Mouse (Mus musculus): ENCODE data around the gene Cntln. TPM values are rescaled to one million over a fixed set of nuclear protein-coding genes. Genes with fewer than 3 reads are reported as not detected.
A peak's percentile ranks its signal among the peaks of the same experiment; 100 is the strongest.

The Cntln gene
- 11.1 and 11.3 TPM in 2 replicates for polyA plus RNA-seq (2014; fragmentation: Nextera tagmentation; extraction: Ambion mirVana)

DNA sequence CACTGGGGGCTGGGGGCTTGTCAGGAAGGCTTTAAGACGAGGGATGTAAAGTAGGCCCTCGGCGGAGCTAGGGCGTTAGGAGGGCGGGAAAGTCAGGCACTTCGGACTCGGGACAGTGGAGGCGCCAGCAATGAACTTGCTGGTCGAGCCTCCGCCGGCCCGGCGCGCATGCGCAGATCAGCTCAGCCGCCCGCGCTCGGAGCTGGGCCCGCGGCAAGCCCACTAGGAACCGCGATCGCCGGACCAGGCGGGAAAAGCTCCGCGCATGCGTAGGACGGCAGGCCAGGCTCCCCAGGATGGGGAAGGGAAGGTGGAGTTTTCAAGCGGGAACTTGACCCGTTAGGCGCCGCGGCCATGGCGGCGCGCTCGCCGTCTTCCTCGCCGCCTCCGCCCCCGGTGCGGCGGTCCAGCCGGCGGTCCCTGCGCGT, at the start of gene Cntln:
Cntln (plus strand) TSS at position 199 of the 428 bp plus-strand sequence.
- Histone ChIP-seq H3K27ac (ENCODE audit: low read depth, low read length) (peak within 1 kb of the TSS; percentile 70), H3K9ac (ENCODE audit: low read length) (peak within 1 kb of the TSS; percentile 94), H3K9me3 (ENCODE audit: control insufficient read depth, low read length) (no peaks in the 10 kb centered on the region; the same call in 1 of the 2 replicates), H3K36me3 (ENCODE audit: control insufficient read depth, insufficient read depth, low read length) (no peaks in the 10 kb centered on the region), H3K27me3 (ENCODE audit: control insufficient read depth, insufficient read depth, low read length) (no peaks in the 10 kb centered on the region), H3K4me1 (replicated peaks; ENCODE audit: control insufficient read depth, insufficient read depth, low read length) (peaks cover 2% of the 10 kb centered on the region; the same call in 1 of the 2 replicates), H3K4me3 (ENCODE audit: low read depth, low read length) (peak within 1 kb of the TSS; percentile 66), H3K4me2 (ENCODE audit: low read depth, low read length, severe bottlenecking) (peak within 1 kb of the TSS; percentile 88)
- DNase-seq (ENCODE audit: low spot score) (peak; percentile 96), ATAC-seq (replicated peaks; ENCODE audit: low FRiP score) (peak; percentile 98)
- WGBS = 0% methylated on average over 42 of the region's 50 CpGs

DNA sequence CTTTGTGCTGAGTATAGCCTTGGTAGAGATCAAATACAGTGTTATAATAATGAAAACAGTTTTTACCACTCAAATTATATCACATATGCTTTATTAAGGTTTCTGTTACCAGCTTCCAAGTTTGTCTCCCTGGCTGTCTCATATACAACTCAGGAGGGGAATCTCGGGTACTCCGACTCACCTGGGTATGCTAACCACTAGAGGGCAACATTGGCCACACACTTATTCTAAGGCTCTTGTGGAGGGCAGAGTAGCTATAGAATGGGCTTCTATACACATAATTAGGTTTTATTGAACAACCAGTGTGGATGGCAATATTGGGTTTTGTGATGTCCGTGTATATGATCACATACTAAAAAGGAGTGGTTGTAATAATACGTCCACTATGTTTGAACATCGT, 47.1 kb upstream of the Cntln start:
- Histone ChIP-seq H3K9me3 (ENCODE audit: control insufficient read depth, low read length) (no peaks in the 10 kb centered on the region), H3K4me1 (replicated peaks; ENCODE audit: control insufficient read depth, insufficient read depth, low read length) (no peaks in the 10 kb centered on the region), H3K4me3 (ENCODE audit: low read depth, low read length) (no peak overlapping the region), H3K27ac (ENCODE audit: low read depth, low read length) (no peak overlapping the region), H3K4me2 (ENCODE audit: low read depth, low read length, severe bottlenecking) (no peak overlapping the region), H3K36me3 (ENCODE audit: control insufficient read depth, insufficient read depth, low read length) (no peaks in the 10 kb centered on the region), H3K9ac (ENCODE audit: low read length) (no peak overlapping the region), H3K27me3 (ENCODE audit: control insufficient read depth, insufficient read depth, low read length) (no peaks in the 10 kb centered on the region)
- DNase-seq (ENCODE audit: low spot score) (no peak), ATAC-seq (replicated peaks; ENCODE audit: low FRiP score) (no peak)
- 45% methylated on average over 5 of the region's 5 CpGs for WGBS

DNA sequence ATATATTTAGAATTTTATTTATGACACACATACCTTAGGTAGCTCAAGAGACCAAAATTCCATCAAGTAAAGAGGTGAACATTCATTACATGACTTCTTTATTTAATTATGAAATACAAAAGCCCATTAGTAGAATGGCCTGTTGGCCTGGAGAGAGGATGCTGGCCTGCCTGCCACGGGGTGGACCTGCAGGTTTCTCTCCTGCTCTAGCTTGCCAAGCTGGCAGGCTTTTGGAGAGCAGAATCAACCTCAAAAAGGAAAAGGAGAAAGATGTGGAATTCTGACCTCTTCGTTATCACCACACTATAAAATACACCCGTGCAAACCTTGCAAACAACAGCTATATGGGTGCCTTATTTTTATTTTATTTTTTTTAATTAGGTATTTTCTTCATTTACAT, 45.6 kb upstream of the Cntln start:
- ATAC-seq (replicated peaks; ENCODE audit: low FRiP score) = no peak
- 86% methylated on average over 3 of the region's 3 CpGs for WGBS

DNA sequence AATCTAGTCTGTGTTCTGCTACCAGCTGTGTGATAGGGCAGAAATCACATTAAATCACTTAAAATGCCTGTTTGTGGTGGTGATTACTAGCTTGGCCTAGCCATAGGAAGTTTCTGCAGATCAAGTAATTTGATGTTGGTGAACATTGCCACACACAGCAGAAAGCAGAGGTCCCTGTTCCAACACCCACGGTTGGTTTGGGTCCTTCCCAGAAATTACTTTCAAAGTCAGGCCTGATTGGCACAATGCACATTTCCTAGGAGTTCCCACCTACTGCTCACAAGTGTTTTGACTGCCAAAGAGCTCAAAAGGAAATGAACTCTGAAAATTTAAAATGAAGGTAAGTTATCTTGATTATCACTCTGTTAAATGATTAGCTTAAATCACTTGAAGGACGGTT, 44.6 kb upstream of the Cntln start:
- Histone ChIP-seq H3K9ac (ENCODE audit: low read length) (no peak overlapping the region), H3K36me3 (ENCODE audit: control insufficient read depth, insufficient read depth, low read length) (no peaks in the 10 kb centered on the region), H3K4me3 (ENCODE audit: low read depth, low read length) (no peak overlapping the region), H3K4me1 (replicated peaks; ENCODE audit: control insufficient read depth, insufficient read depth, low read length) (no peaks in the 10 kb centered on the region), H3K4me2 (ENCODE audit: low read depth, low read length, severe bottlenecking) (no peak overlapping the region), H3K27ac (ENCODE audit: low read depth, low read length) (no peak overlapping the region), H3K27me3 (ENCODE audit: control insufficient read depth, insufficient read depth, low read length) (no peaks in the 10 kb centered on the region), H3K9me3 (ENCODE audit: control insufficient read depth, low read length) (no peaks in the 10 kb centered on the region)
- WGBS = 86% methylated on average over 2 of the region's 2 CpGs
- ATAC-seq (replicated peaks; ENCODE audit: low FRiP score) (no peak), DNase-seq (ENCODE audit: low spot score) (no peak)

More for the DNA sequence above, 45.6 kb upstream of the Cntln start:
- no peaks in the 10 kb centered on the region for H3K9me3 ChIP-seq (ENCODE audit: control insufficient read depth, low read length)
- DNase-seq (ENCODE audit: low spot score) = no peak
- H3K4me1 ChIP-seq (replicated peaks; ENCODE audit: control insufficient read depth, insufficient read depth, low read length) = no peaks in the 10 kb centered on the region
- H3K4me3 ChIP-seq (ENCODE audit: low read depth, low read length) = no peak overlapping the region
- H3K27ac ChIP-seq (ENCODE audit: low read depth, low read length) = no peak overlapping the region
- H3K27me3 ChIP-seq (ENCODE audit: control insufficient read depth, insufficient read depth, low read length) = no peaks in the 10 kb centered on the region
- no peak overlapping the region for H3K9ac ChIP-seq (ENCODE audit: low read length)
- H3K4me2 ChIP-seq (ENCODE audit: low read depth, low read length, severe bottlenecking) = no peak overlapping the region
- no peaks in the 10 kb centered on the region for H3K36me3 ChIP-seq (ENCODE audit: control insufficient read depth, insufficient read depth, low read length)

DNA sequence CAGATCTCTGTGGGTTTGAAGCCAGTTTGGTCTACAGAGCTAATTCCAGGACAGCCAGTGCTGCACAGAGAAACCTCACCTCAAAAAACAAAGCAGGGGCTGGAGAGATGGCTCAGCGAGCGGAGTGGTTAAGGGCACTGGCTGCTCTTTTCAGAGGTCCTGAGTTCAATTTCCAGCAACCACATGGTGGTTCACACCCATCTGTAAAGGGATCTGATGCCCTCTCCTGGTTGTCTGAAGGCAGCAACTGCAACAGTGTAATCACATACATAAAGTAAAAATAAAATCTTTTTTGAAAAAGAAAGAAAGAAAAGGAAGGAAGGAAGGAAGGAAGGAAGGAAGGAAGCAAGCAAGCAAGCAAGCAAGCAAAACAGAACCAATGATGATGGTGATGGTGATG, 26.5 kb upstream of the Cntln start:
- Histone ChIP-seq H3K9ac (ENCODE audit: low read length) (no peak overlapping the region), H3K27ac (ENCODE audit: low read depth, low read length) (no peak overlapping the region), H3K36me3 (ENCODE audit: control insufficient read depth, insufficient read depth, low read length) (no peaks in the 10 kb centered on the region), H3K4me1 (replicated peaks; ENCODE audit: control insufficient read depth, insufficient read depth, low read length) (no peaks in the 10 kb centered on the region), H3K27me3 (ENCODE audit: control insufficient read depth, insufficient read depth, low read length) (no peaks in the 10 kb centered on the region), H3K4me3 (ENCODE audit: low read depth, low read length) (no peak overlapping the region), H3K9me3 (ENCODE audit: control insufficient read depth, low read length) (no peaks in the 10 kb centered on the region), H3K4me2 (ENCODE audit: low read depth, low read length, severe bottlenecking) (no peak overlapping the region)
- ATAC-seq (replicated peaks; ENCODE audit: low FRiP score) (no peak), DNase-seq (ENCODE audit: low spot score) (no peak)
- 81% methylated on average over 2 of the region's 2 CpGs for WGBS

DNA sequence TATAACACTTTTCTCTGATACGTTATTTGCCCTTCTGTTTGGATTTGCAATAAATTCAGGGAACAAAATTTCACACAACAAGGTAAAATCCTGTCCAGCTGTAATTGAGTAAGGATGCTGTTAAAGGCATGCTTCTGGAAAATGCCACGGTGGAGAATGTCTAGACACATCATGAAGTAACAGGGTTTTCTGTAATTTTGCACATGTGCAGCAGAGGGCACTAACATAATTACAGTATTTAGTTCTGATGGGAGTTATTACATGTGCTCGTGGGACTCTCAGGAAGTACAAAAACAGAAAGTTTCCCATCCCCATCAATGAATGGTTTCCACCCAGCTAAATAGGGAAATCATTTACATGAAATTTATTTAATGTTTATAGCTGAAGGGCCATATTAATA, 7.8 kb upstream of the Cntln start:
- DNase-seq (ENCODE audit: low spot score) = no peak
- Histone ChIP-seq H3K27ac (ENCODE audit: low read depth, low read length) (no peak overlapping the region), H3K4me2 (ENCODE audit: low read depth, low read length, severe bottlenecking) (no peak overlapping the region), H3K27me3 (ENCODE audit: control insufficient read depth, insufficient read depth, low read length) (no peaks in the 10 kb centered on the region), H3K9ac (ENCODE audit: low read length) (no peak overlapping the region), H3K9me3 (ENCODE audit: control insufficient read depth, low read length) (no peaks in the 10 kb centered on the region), H3K4me1 (replicated peaks; ENCODE audit: control insufficient read depth, insufficient read depth, low read length) (no peaks in the 10 kb centered on the region), H3K4me3 (ENCODE audit: low read depth, low read length) (no peak overlapping the region), H3K36me3 (ENCODE audit: control insufficient read depth, insufficient read depth, low read length) (no peaks in the 10 kb centered on the region)
- peak; percentile 10; the same call in 1 of the 2 replicates for ATAC-seq (replicated peaks; ENCODE audit: low FRiP score)
- 59% methylated on average over 3 of the region's 3 CpGs for WGBS

DNA sequence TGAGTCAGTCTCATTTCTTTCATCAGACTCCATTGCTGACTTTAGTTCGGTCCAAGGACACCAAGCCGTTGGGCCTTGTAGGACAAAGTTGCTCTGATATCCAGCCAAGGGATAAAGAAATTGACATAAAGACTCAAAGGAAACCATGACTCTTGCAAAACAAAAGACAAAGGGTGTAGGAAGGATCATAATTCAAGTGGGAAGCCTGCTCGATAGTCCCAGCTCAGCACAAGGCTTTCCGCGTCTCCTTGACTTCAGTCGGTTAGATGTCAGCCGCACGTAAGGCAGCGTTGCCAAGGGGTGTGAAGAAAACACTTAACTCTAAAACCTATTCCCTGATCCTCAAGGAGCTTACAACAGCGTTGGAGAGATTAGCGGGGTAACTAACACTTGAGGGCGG, 463 bp upstream of the Cntln start:
- H3K36me3 ChIP-seq (ENCODE audit: control insufficient read depth, insufficient read depth, low read length) = no peaks in the 10 kb centered on the region
- no peak for ATAC-seq (replicated peaks; ENCODE audit: low FRiP score)
- H3K27me3 ChIP-seq (ENCODE audit: control insufficient read depth, insufficient read depth, low read length) = no peaks in the 10 kb centered on the region
- H3K9ac ChIP-seq (ENCODE audit: low read length) = peak overlapping the region; percentile 94
- H3K4me1 ChIP-seq (replicated peaks; ENCODE audit: control insufficient read depth, insufficient read depth, low read length) = peaks cover 2% of the 10 kb centered on the region; the same call in 1 of the 2 replicates
- H3K4me3 ChIP-seq (ENCODE audit: low read depth, low read length) = 0 out of 2 replicates have a peak overlapping the region, but pooled peaks have one; percentile 66
- WGBS = 66% methylated on average over 12 of the region's 12 CpGs
- no peak for DNase-seq (ENCODE audit: low spot score)
- no peak overlapping the region for H3K27ac ChIP-seq (ENCODE audit: low read depth, low read length)
- H3K9me3 ChIP-seq (ENCODE audit: control insufficient read depth, low read length) = no peaks in the 10 kb centered on the region; the same call in 1 of the 2 replicates
- peak overlapping the region; percentile 88; the same call in 1 of the 2 replicates for H3K4me2 ChIP-seq (ENCODE audit: low read depth, low read length, severe bottlenecking)

DNA sequence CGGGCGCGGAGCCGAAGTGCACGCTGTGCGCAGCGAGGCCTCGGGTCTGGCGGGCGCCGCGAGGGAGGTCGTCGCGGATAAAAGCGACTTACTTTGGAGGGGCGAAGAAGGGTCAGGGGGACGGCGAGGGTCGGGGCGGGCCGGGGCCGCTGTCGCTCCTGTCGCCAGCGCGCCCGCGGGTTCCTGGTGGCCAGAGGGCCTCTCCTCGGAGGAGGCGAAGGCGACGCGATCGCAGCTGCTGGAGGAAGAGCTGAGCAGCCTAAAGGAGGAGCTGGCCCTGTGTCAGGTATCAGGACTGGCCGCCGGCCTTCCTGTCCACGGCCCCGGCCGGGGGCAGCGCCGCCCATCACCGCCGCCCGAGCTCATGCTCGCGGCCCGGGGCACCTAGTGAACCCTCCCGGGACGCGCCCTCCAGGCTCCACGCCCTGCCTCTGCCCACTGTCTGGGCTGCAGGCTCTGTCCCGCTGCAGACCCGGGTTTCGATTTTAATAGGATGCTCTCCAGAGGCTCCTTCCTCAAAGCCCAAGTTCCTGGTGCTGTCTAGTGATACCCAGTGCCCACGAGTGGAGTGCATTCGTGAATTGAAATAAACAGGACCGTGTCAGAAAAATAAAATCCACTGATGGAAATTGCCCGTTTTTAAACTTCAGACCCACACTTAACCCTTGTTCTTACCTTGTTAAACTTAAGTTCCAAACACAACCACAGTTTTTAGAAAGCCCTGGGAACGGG, 596 bp downstream of the Cntln start:
- peak overlapping the region; percentile 88 for H3K4me2 ChIP-seq (ENCODE audit: low read depth, low read length, severe bottlenecking)
- peak overlapping the region; percentile 94 for H3K9ac ChIP-seq (ENCODE audit: low read length)
- H3K27me3 ChIP-seq (ENCODE audit: control insufficient read depth, insufficient read depth, low read length) = no peaks in the 10 kb centered on the region
- WGBS = 3% methylated on average over 60 of the region's 60 CpGs
- no peaks in the 10 kb centered on the region; the same call in 1 of the 2 replicates for H3K9me3 ChIP-seq (ENCODE audit: control insufficient read depth, low read length)
- peak overlapping the region; percentile 66 for H3K4me3 ChIP-seq (ENCODE audit: low read depth, low read length)
- no peaks in the 10 kb centered on the region for H3K36me3 ChIP-seq (ENCODE audit: control insufficient read depth, insufficient read depth, low read length)
- H3K27ac ChIP-seq (ENCODE audit: low read depth, low read length) = peak overlapping the region; percentile 70
- ATAC-seq (replicated peaks; ENCODE audit: low FRiP score) = peak; percentile 84
- peak; percentile 79 for DNase-seq (ENCODE audit: low spot score)
- peaks cover 2% of the 10 kb centered on the region; the same call in 1 of the 2 replicates for H3K4me1 ChIP-seq (replicated peaks; ENCODE audit: control insufficient read depth, insufficient read depth, low read length)

DNA sequence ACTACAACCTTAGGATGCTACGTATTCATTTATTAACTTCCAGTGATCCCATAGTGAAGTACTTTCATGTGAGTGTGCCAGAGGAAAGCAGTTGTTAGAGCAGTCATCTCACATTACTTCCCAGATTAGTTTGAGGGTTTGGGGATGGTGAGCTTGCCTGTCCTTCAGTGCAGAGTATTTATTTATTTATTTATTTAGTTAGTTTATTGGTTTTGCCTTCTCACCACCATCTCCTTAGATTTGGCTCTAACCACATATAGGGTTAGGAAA, 1.1 kb downstream of the Cntln start:
- Histone ChIP-seq H3K36me3 (ENCODE audit: control insufficient read depth, insufficient read depth, low read length) (no peaks in the 10 kb centered on the region), H3K27ac (ENCODE audit: low read depth, low read length) (no peak overlapping the region), H3K9me3 (ENCODE audit: control insufficient read depth, low read length) (no peaks in the 10 kb centered on the region; the same call in 1 of the 2 replicates), H3K4me1 (replicated peaks; ENCODE audit: control insufficient read depth, insufficient read depth, low read length) (peaks cover 2% of the 10 kb centered on the region; the same call in 1 of the 2 replicates), H3K9ac (ENCODE audit: low read length) (peak overlapping the region; percentile 94), H3K4me2 (ENCODE audit: low read depth, low read length, severe bottlenecking) (peak overlapping the region; percentile 88), H3K27me3 (ENCODE audit: control insufficient read depth, insufficient read depth, low read length) (no peaks in the 10 kb centered on the region), H3K4me3 (ENCODE audit: low read depth, low read length) (peak overlapping the region; percentile 66)
- ATAC-seq (replicated peaks; ENCODE audit: low FRiP score) (no peak), DNase-seq (ENCODE audit: low spot score) (no peak)
- 66% methylated on average over 1 of the region's 1 CpGs for WGBS

Data from forebrain, embryonic 11.5 days (tissue).